In the genomic region with DNA sequence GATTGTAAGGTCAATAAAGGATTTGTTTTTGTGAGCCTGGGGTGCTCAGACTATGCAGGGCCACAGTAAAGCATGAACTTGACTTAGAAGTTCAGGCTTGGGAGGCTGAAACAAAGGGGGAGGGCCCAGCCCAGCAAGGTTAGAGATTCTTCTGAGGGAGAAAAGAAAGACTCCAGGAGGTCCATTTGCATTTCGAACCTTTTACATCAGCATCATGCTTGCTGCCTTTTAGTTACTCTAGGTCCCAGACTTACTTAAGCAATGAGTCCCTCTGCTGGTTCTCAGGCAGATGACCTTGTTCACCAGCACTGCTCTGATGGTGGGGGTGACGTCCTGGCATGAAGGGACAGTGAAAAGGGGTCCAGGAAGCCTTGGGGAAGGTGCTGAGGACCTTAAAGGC, we compare ENCODE assay signal across 23 mouse cellular contexts.
DNase-seq lines count a peak whose midpoint lies in the region; TF ChIP-seq lines count a peak whose summit lies in the region.
"Had no signal": no experiment of that assay in that cellular context is flagged by ENCODE, and none has a peak within 500 bp of the region (broad histone marks: within the 10 kb centered on the region; RNA-seq: fewer than 3 reads in every experiment).

No protein-coding gene starts in this region.

- H3K9ac ChIP-seq in heart, adult 2 months (ENCODE audit: low read depth, low read length): no peak overlapping the region
- no peak overlapping the region for H3K9ac ChIP-seq in ES-Bruce4 (ENCODE audit: low read depth, poor library complexity, severe bottlenecking)
- H3K9ac ChIP-seq: embryonic facial prominence, embryonic 12.5 days; forebrain, embryonic 12.5 days; heart, embryonic 12.5 days; liver, embryonic 15.5 days; midbrain, embryonic 12.5 days; neural tube, embryonic 13.5 days had no signal

- H3K79me2 ChIP-seq in heart, adult 2 months (replicated peaks; ENCODE audit: control insufficient read depth, insufficient read depth, low read length): no peaks in the 10 kb centered on the region

- intact Hi-C loops in heart, adult 2 months (cut with DNase I): no loop called here

- TF ChIP-seq POLR2A in heart, adult 2 months (IDR thresholded peaks at IDR 0.05; ENCODE audit: insufficient read depth, low read depth, low read length): no peak
- no peak for TF ChIP-seq POLR2A in ES-Bruce4 (IDR thresholded peaks at IDR 0.05; ENCODE audit: insufficient read depth, low read length)

- no peak overlapping the region for H3K27ac ChIP-seq in heart, adult 2 months
- H3K27ac ChIP-seq in layer of hippocampus, adult 2 months: no peak overlapping the region
- no peak overlapping the region for H3K27ac ChIP-seq in ES-Bruce4 (ENCODE audit: insufficient read depth, low read length)
- H3K27ac ChIP-seq: embryonic facial prominence, embryonic 12.5 days; forebrain, embryonic 12.5 days; limb, embryonic 10.5 days; liver, embryonic 15.5 days; midbrain, embryonic 12.5 days; neural tube, embryonic 13.5 days had no signal

- no peak overlapping the region for H3K4me3 ChIP-seq in heart, adult 2 months
- H3K4me3 ChIP-seq in layer of hippocampus, adult 2 months: no peak overlapping the region
- H3K4me3 ChIP-seq in ES-Bruce4 (ENCODE audit: low read depth, low read length): no peak overlapping the region
- H3K4me3 ChIP-seq: embryonic facial prominence, embryonic 12.5 days; erythroblast, embryonic 14.5 days; forebrain, embryonic 12.5 days; heart, embryonic 12.5 days; limb, embryonic 10.5 days; liver, embryonic 15.5 days; midbrain, embryonic 12.5 days; neural tube, embryonic 13.5 days had no signal

- no peak for TF ChIP-seq EP300 in heart, adult 2 months (IDR thresholded peaks at IDR 0.05; ENCODE audit: insufficient read depth, low read depth, low read length)
- no peak for TF ChIP-seq EP300 in ES-Bruce4 (IDR thresholded peaks at IDR 0.05; ENCODE audit: insufficient read depth, low read depth, low read length)

- no peaks in the 10 kb centered on the region for H3K27me3 ChIP-seq in heart, adult 2 months (ENCODE audit: control insufficient read depth, insufficient read depth, low read length)
- H3K27me3 ChIP-seq in ES-Bruce4 (ENCODE audit: control insufficient read depth, insufficient read depth, low read length, poor library complexity, severe bottlenecking): no peaks in the 10 kb centered on the region
- H3K27me3 ChIP-seq: embryonic facial prominence, embryonic 12.5 days; heart, embryonic 12.5 days; liver, embryonic 15.5 days; midbrain, embryonic 12.5 days had no signal

- H3K4me1 ChIP-seq in heart, adult 2 months (ENCODE audit: control insufficient read depth, insufficient read depth, low read length): peaks cover 6% of the 10 kb centered on the region
- no peaks in the 10 kb centered on the region for H3K4me1 ChIP-seq in ES-Bruce4 (ENCODE audit: control insufficient read depth, insufficient read depth, low read length)
- H3K4me1 ChIP-seq: embryonic facial prominence, embryonic 12.5 days; liver, embryonic 15.5 days had no signal

- no peak for DNase-seq in heart, adult 2 months
- DNase-seq in heart, postnatal 4 days: no peak
- DNase-seq in layer of hippocampus, adult 2 months (ENCODE audit: low spot score in 2 of 2): no peak
- no peak for DNase-seq in layer of hippocampus, adult 9-10 months (ENCODE audit: low spot score)
- DNase-seq in WW6 (ENCODE audit: low read depth, low spot score): peak; percentile 29
- no peak for DNase-seq in adrenal gland, adult (ENCODE audit: inconsistent age in 2 of 2, low spot score in 1 of 2)
- DNase-seq in cerebellum, postnatal 4 days (ENCODE audit: low spot score in 2 of 2): no peak
- DNase-seq: adrenal gland, adult 2 months; cerebellum, adult 11-12 months; cerebellum, postnatal 10 days; kidney, adult 11 months; liver; lung, postnatal 14 days; thymus, postnatal 14 days had no signal

- H3K9me3 ChIP-seq in ES-Bruce4 (replicated peaks; ENCODE audit: control insufficient read depth, insufficient read depth, low read length, poor library complexity, severe bottlenecking): no peaks in the 10 kb centered on the region
- H3K9me3 ChIP-seq: embryonic facial prominence, embryonic 12.5 days; forebrain, embryonic 12.5 days; heart, embryonic 12.5 days; limb, embryonic 10.5 days; liver, embryonic 15.5 days; midbrain, embryonic 12.5 days; neural tube, embryonic 13.5 days had no signal

- WGBS in heart, adult 2 months: 54% methylated on average over 2 of the region's 2 CpGs

- TF ChIP-seq CTCF in heart, adult 2 months (IDR thresholded peaks at IDR 0.05): 0 out of 2 replicates have a peak, but pooled peaks have one; percentile 8
- TF ChIP-seq CTCF in layer of hippocampus, adult 2 months (conservative IDR thresholded peaks at IDR 0.05): peak; percentile 39
- peak; percentile 6 for TF ChIP-seq CTCF in ES-Bruce4 (IDR thresholded peaks at IDR 0.05; ENCODE audit: low read depth, low read length)

- peaks cover 2% of the 10 kb centered on the region; the same call in 1 of the 2 replicates for H3K36me3 ChIP-seq in heart, adult 2 months (ENCODE audit: control insufficient read depth, insufficient read depth, low read length)
- no peaks in the 10 kb centered on the region for H3K36me3 ChIP-seq in ES-Bruce4 (ENCODE audit: control insufficient read depth, insufficient read depth, low read length, poor library complexity, severe bottlenecking)
- H3K36me3 ChIP-seq: embryonic facial prominence, embryonic 12.5 days; forebrain, embryonic 12.5 days; heart, embryonic 12.5 days; limb, embryonic 10.5 days; liver, embryonic 15.5 days; midbrain, embryonic 12.5 days; neural tube, embryonic 13.5 days had no signal
